Mouse (Mus musculus) CH12.LX (cell line): ENCODE data around the gene Slc25a45. TPM values are rescaled to one million over a fixed set of nuclear protein-coding genes. Genes with fewer than 3 reads are reported as not detected.

Source experiments
- DNase-seq: peaks from one replicate; pipeline ENCODE4 v3.0.0-alpha.2; 2013; ENCODE audit errors: extremely low read depth
- H3K27ac ChIP-seq: 2 replicates; pipeline ENCODE4 v1.5.1; 2012; ENCODE audit warnings: low read depth, mild to moderate bottlenecking, control low read depth, moderate library complexity; ENCODE audit not compliant: insufficient read depth
- H3K27me3 ChIP-seq: replicated peaks from 2 replicates; pipeline ENCODE3; 2012; ENCODE audit warnings: inconsistent platforms
- H3K36me3 ChIP-seq, 2 experiments: replicated peaks in 1 of 2; 2 replicates each; pipeline versions ENCODE3 to v1.6.1; 2012; ENCODE audit warnings: inconsistent platforms in 1 of 2, low read length in 1 of 2, mild to moderate bottlenecking in 1 of 2, mixed read lengths in 1 of 2, moderate library complexity in 1 of 2; ENCODE audit not compliant: control insufficient read depth in 1 of 2, insufficient read depth in 1 of 2
- H3K4me1 ChIP-seq, 2 experiments: 2 replicates each; pipeline ENCODE4 v1.6.1; 2012; ENCODE audit warnings: inconsistent platforms in 1 of 2, moderate library complexity in 1 of 2; ENCODE audit not compliant: insufficient read depth in 2 of 2, control insufficient read depth in 1 of 2
- H3K4me2 ChIP-seq: 2 replicates; pipeline ENCODE4 v1.6.1; 2012; ENCODE audit warnings: low read depth, mild to moderate bottlenecking, control low read depth; ENCODE audit not compliant: poor library complexity, insufficient read depth, severe bottlenecking
- H3K4me3 ChIP-seq, 3 experiments: fragments of 150-350 bp in 1 of 3; sonication (generic) in 1 of 3; replicated peaks in 1 of 3; 2 replicates each; pipeline versions ENCODE3 to v1.5.1; 2011 to 2012; ENCODE audit warnings: low read depth in 2 of 3, low read length in 2 of 3, mild to moderate bottlenecking in 2 of 3, moderate library complexity in 2 of 3, control low read depth in 1 of 3, improper control_type of control experiment in 1 of 3, inconsistent platforms in 1 of 3, mixed read lengths in 1 of 3; ENCODE audit not compliant: poor library complexity in 1 of 3
- H3K79me2 ChIP-seq: replicated peaks from 2 replicates; pipeline ENCODE4 v1.6.1; 2012; ENCODE audit warnings: mild to moderate bottlenecking, moderate library complexity; ENCODE audit not compliant: control insufficient read depth, poor library complexity, insufficient read depth, severe bottlenecking; ENCODE audit errors: extremely low read depth
- H3K9ac ChIP-seq: 2 replicates; pipeline ENCODE4 v1.6.1; 2012; ENCODE audit warnings: low read depth, mild to moderate bottlenecking, control low read depth, moderate library complexity; ENCODE audit not compliant: insufficient read depth
- H3K9me3 ChIP-seq: replicated peaks from 2 replicates; pipeline ENCODE3; 2012; ENCODE audit warnings: low read length, inconsistent platforms, mixed read lengths
- BHLHE40 ChIP-seq: IDR thresholded peaks from 2 replicates; pipeline ENCODE4 v1.6.1; 2011; ENCODE audit warnings: mild to moderate bottlenecking, low read depth, low read length, improper control_type of control experiment
- CHD2 ChIP-seq: IDR thresholded peaks from 2 replicates; pipeline ENCODE4 v1.6.1; 2011; ENCODE audit warnings: low read length, improper control_type of control experiment
- CTCF ChIP-seq, 2 experiments: IDR thresholded peaks in 1 of 2; conservative IDR thresholded peaks in 1 of 2; 2 replicates each; pipeline ENCODE4 v1.5.1; 2011 to 2012; ENCODE audit warnings: low read depth in 2 of 2, low read length in 2 of 2, improper control_type of control experiment in 1 of 2, inconsistent platforms in 1 of 2, mild to moderate bottlenecking in 1 of 2, moderate library complexity in 1 of 2
- E2F4 ChIP-seq: IDR thresholded peaks from 2 replicates; pipeline ENCODE4 v1.6.1; 2011; ENCODE audit warnings: low read depth, low read length, improper control_type of control experiment; ENCODE audit not compliant: insufficient replicate concordance
- ELF1 ChIP-seq: IDR thresholded peaks from 2 replicates; pipeline ENCODE4 v1.6.1; 2014; ENCODE audit warnings: low read depth, mild to moderate bottlenecking, inconsistent platforms, low read length, improper control_type of control experiment
- EP300 ChIP-seq: IDR thresholded peaks from 2 replicates; pipeline ENCODE4 v1.6.1; 2011; ENCODE audit warnings: low read length, improper control_type of control experiment
- ETS1 ChIP-seq: conservative IDR thresholded peaks from 2 replicates; pipeline ENCODE4 v1.6.1; 2012; ENCODE audit warnings: low read depth, mild to moderate bottlenecking, inconsistent platforms, low read length, improper control_type of control experiment, moderate library complexity
- GABPA ChIP-seq: IDR thresholded peaks from 2 replicates; pipeline ENCODE4 v1.6.1; 2012; ENCODE audit warnings: low read depth, low read length, improper control_type of control experiment, inconsistent platforms; ENCODE audit not compliant: insufficient replicate concordance
- HCFC1 ChIP-seq: IDR thresholded peaks from 2 replicates; pipeline ENCODE4 v1.6.1; 2012; ENCODE audit warnings: low read depth, mild to moderate bottlenecking, inconsistent platforms, low read length, improper control_type of control experiment
- IRF4 ChIP-seq: IDR thresholded peaks from 2 replicates; pipeline ENCODE4 v1.6.1; 2014; ENCODE audit warnings: low read depth, mild to moderate bottlenecking, inconsistent platforms, low read length, improper control_type of control experiment
- JUN ChIP-seq: IDR thresholded peaks from 2 replicates; pipeline ENCODE4 v1.6.1; 2011; ENCODE audit warnings: low read depth, mild to moderate bottlenecking, low read length, improper control_type of control experiment, moderate library complexity; ENCODE audit not compliant: insufficient read depth
- JUND ChIP-seq: conservative IDR thresholded peaks from 2 replicates; pipeline ENCODE4 v1.6.1; 2011; ENCODE audit warnings: low read depth, low read length, improper control_type of control experiment
- KAT2A ChIP-seq: IDR thresholded peaks from 2 replicates; pipeline ENCODE4 v1.6.1; 2012; ENCODE audit warnings: low read length, improper control_type of control experiment, inconsistent platforms; ENCODE audit not compliant: insufficient replicate concordance
- MAFK ChIP-seq: IDR thresholded peaks from 2 replicates; pipeline ENCODE4 v1.6.1; 2011; ENCODE audit warnings: low read length, improper control_type of control experiment; ENCODE audit not compliant: insufficient replicate concordance
- MAX ChIP-seq: IDR thresholded peaks from 2 replicates; pipeline ENCODE4 v1.6.1; 2011; ENCODE audit warnings: low read length, improper control_type of control experiment
- MAZ ChIP-seq: IDR thresholded peaks from 2 replicates; pipeline ENCODE4 v1.6.1; 2012; ENCODE audit warnings: low read depth, mild to moderate bottlenecking, inconsistent platforms, low read length, improper control_type of control experiment, moderate library complexity
- MXI1 ChIP-seq: IDR thresholded peaks from 2 replicates; pipeline ENCODE4 v1.6.1; 2011; ENCODE audit warnings: mild to moderate bottlenecking, low read depth, low read length, improper control_type of control experiment
- MYC ChIP-seq: IDR thresholded peaks from 2 replicates; pipeline ENCODE4 v1.6.1; 2011; ENCODE audit warnings: low read depth, mild to moderate bottlenecking, improper control_type of control experiment, low read length
- NRF1 ChIP-seq: IDR thresholded peaks from 2 replicates; pipeline ENCODE4 v1.6.1; 2014; ENCODE audit warnings: low read depth, mild to moderate bottlenecking, inconsistent platforms, low read length, improper control_type of control experiment, moderate library complexity
- PAX5 ChIP-seq: IDR thresholded peaks from 2 replicates; pipeline ENCODE4 v1.6.1; 2012; ENCODE audit warnings: low read length, inconsistent platforms, mixed read lengths
- POLR2A ChIP-seq: IDR thresholded peaks from 2 replicates; pipeline ENCODE4 v1.6.1; 2011; ENCODE audit warnings: low read depth, mild to moderate bottlenecking, improper control_type of control experiment, low read length
- POLR2AphosphoS2 ChIP-seq: IDR thresholded peaks from 2 replicates; pipeline ENCODE4 v1.6.1; 2011; ENCODE audit warnings: low read depth, low read length, improper control_type of control experiment
- SIN3A ChIP-seq: IDR thresholded peaks from 2 replicates; pipeline ENCODE4 v1.6.1; 2012; ENCODE audit warnings: low read length, improper control_type of control experiment, inconsistent platforms
- TCF12 ChIP-seq: IDR thresholded peaks from 2 replicates; pipeline ENCODE4 v1.6.1; 2014; ENCODE audit warnings: low read depth, mild to moderate bottlenecking, inconsistent platforms, low read length, improper control_type of control experiment
- UBTF ChIP-seq: IDR thresholded peaks from 2 replicates; pipeline ENCODE4 v1.6.1; 2012; ENCODE audit warnings: low read depth, mild to moderate bottlenecking, inconsistent platforms, low read length, improper control_type of control experiment, moderate library complexity
- USF1 ChIP-seq: IDR thresholded peaks from 2 replicates; pipeline ENCODE4 v1.6.1; 2014; ENCODE audit warnings: low read depth, mild to moderate bottlenecking, inconsistent platforms, low read length, improper control_type of control experiment
- USF2 ChIP-seq: conservative IDR thresholded peaks from 2 replicates; pipeline ENCODE4 v1.6.1; 2011; ENCODE audit warnings: low read depth, low read length, improper control_type of control experiment
- ZMIZ1 ChIP-seq: IDR thresholded peaks from 2 replicates; pipeline ENCODE4 v1.6.1; 2012; ENCODE audit warnings: low read depth, mild to moderate bottlenecking, inconsistent platforms, low read length, improper control_type of control experiment
- ZNF384 ChIP-seq: IDR thresholded peaks from 2 replicates; pipeline ENCODE4 v1.6.1; 2012; ENCODE audit warnings: low read depth, low read length, improper control_type of control experiment, inconsistent platforms
- dilution Hi-C: fragments of 300-500 bp; cut with MboI; formaldehyde crosslinking; loops from 2 replicates; pipeline ENCODE4 v1.14.3; 2020; ENCODE audit warnings: low sequenced_read_pairs; ENCODE audit not compliant: extremely low pct_unique_long_range_greater_than_20kb, extremely low pct_ligation_motif_present
- in situ Hi-C: fragments of 300-500 bp; cut with MboI; formaldehyde crosslinking; loops from 3 replicates; pipeline ENCODE4 v1.14.3; 2019; ENCODE audit warnings: low sequenced_read_pairs, low pct_ligation_motif_present, low pct_unique_long_range_greater_than_20kb, mixed read lengths
- polyA plus RNA-seq: library from polyadenylated mRNA; unstranded; fragments of >175 nt; gene quantifications from 2 replicates; pipeline ENCODE4 v1.2.1, GENCODE M21; 2012; ENCODE audit warnings: low read depth; ENCODE audit not compliant: insufficient read length
- total RNA-seq, 2 experiments: library from RNA; depleted of rRNA; stranded (reverse); fragments of 300-350 nt in 1 of 2; fragments of >200 nt in 1 of 2; gene quantifications; 2 replicates each; pipeline ENCODE4 v1.2.3; 2012 to 2014

Gene Slc25a45
- total and polyA plus RNA-seq, 3 experiments = 22.7 to 33.0 (median 23.1) TPM

- dilution Hi-C loops = no loop called here
These were observed 29.4 kb upstream of the Slc25a45 start for GRCm38 (mm10) chr19:5848032-5848825.

GRCm38 (mm10) chr19:5848826-5849672, 28.6 kb upstream of the Slc25a45 start:
- H3K9me3 ChIP-seq = no peaks in the 10 kb centered on the region
- in situ Hi-C loops = loop anchor here (5.0 kb wide), 1 partner anchor 57 kb away; no protein-coding TSS in a partner anchor
- peaks cover 16% of the 10 kb centered on the region for H3K79me2 ChIP-seq
- peak; percentile 75 for DNase-seq
- dilution Hi-C loops = no loop called here
- H3K4me3 ChIP-seq = peak overlapping the region; percentile 56 to 61 (median 59)
- H3K4me2 ChIP-seq = peak overlapping the region; percentile 59
- H3K9ac ChIP-seq = peak overlapping the region; percentile 89
- H3K4me1 ChIP-seq = peaks cover 2 to 40% of the 10 kb centered on the region in 2 experiments; a peak in 3 of 4 replicates
- no peaks in the 10 kb centered on the region for H3K27me3 ChIP-seq
- H3K36me3 ChIP-seq = peaks cover 21 to 33% of the 10 kb centered on the region in 2 experiments
- peak overlapping the region; percentile 96 for H3K27ac ChIP-seq
- TF ChIP-seq IRF4 (0 out of 2 replicates have a peak, but pooled peaks have one; percentile 28), CTCF (conservative IDR thresholded peaks at IDR 0.05 in 1 of 2, IDR thresholded peaks at IDR 0.05 in 1 of 2; ENCODE audit: low read depth in 2 of 2, low read length in 2 of 2) (no peak), ZMIZ1 (peak; percentile 79), MYC (0 out of 2 replicates have a peak, but pooled peaks have one; percentile 12), USF1 (no peak), ETS1 (no peak; the same call in none of the 2 replicates), JUN (no peak), USF2 (no peak), SIN3A (no peak; the same call in none of the 2 replicates), CHD2 (no peak; the same call in none of the 2 replicates), KAT2A (no peak), GABPA (no peak), POLR2AphosphoS2 (peak; percentile 72; the same call in 1 of the 2 replicates), JUND (no peak), MAX (0 out of 2 replicates have a peak, but pooled peaks have one; percentile 8), UBTF (peak; percentile 67; the same call in 1 of the 2 replicates), POLR2A (peak; percentile 62), TCF12 (peak; percentile 73; the same call in 1 of the 2 replicates), ELF1 (no peak), E2F4 (no peak), ZNF384 (no peak), NRF1 (no peak)

More at GRCm38 (mm10) chr19:5848032-5848825, 29.4 kb upstream of the Slc25a45 start:
- H3K27me3 ChIP-seq = no peaks in the 10 kb centered on the region
- DNase-seq = peak; percentile 75
- H3K36me3 ChIP-seq = peaks cover 28 to 36% of the 10 kb centered on the region in 2 experiments
- H3K79me2 ChIP-seq = peaks cover 24% of the 10 kb centered on the region
- H3K4me3 ChIP-seq = peak overlapping the region; percentile 56 to 61 (median 59)
- peaks cover 2 to 40% of the 10 kb centered on the region in 2 experiments; a peak in 3 of 4 replicates for H3K4me1 ChIP-seq
- H3K9me3 ChIP-seq = no peaks in the 10 kb centered on the region
- H3K9ac ChIP-seq = peak overlapping the region; percentile 89
- peak overlapping the region; percentile 96 for H3K27ac ChIP-seq
- H3K4me2 ChIP-seq = peak overlapping the region; percentile 59
- TF ChIP-seq EP300 (no peak), USF1 (no peak), CHD2 (peak; percentile 95), ZNF384 (no peak), PAX5 (no peak), HCFC1 (no peak), MXI1 (no peak; the same call in 1 of the 2 replicates), BHLHE40 (no peak; the same call in 1 of the 2 replicates), TCF12 (0 out of 2 replicates have a peak, but pooled peaks have one; percentile 11), MAZ (no peak), SIN3A (peak; percentile 15; the same call in 1 of the 2 replicates), MAFK (0 out of 2 replicates have a peak, but pooled peaks have one; percentile 4), POLR2A (no peak), JUN (no peak)
- in situ Hi-C loops = loop anchor here (5.0 kb wide), 1 partner anchor 56 kb away; no protein-coding TSS in a partner anchor
